Mouse (Mus musculus): ENCODE results near the gene Npc2.

GRCm38 (mm10) chr12:84764756-84765155, 8.2 kb downstream of the Npc2 start:
- no peak for TF ChIP-seq CTCF (IDR thresholded peaks at IDR 0.05; ENCODE audit: low read depth, low read length)
- TF ChIP-seq EP300 (IDR thresholded peaks at IDR 0.05; ENCODE audit: insufficient read depth, low read depth, low read length): no peak
- TF ChIP-seq POLR2A (IDR thresholded peaks at IDR 0.05; ENCODE audit: insufficient read depth, low read length): no peak
